Mouse (Mus musculus) midbrain, embryonic 13.5 days (tissue): Measurements from ENCODE around the gene Vmn2r124. TPM values are rescaled to one million over a fixed set of nuclear protein-coding genes. Genes with fewer than 3 reads are reported as not detected.
"Not testable (repeated sequence)": the region's sequence is repeated elsewhere in the genome, so short reads cannot be mapped to it uniquely, and the experiment has no call there.

Source experiments
- ATAC-seq: fragments of 200-750 bp; cut with Nextera tagmentation; 2 replicates; pipeline ENCODE4 v1.8.0; 2017; ENCODE audit warnings: mild to moderate bottlenecking, moderate TSS enrichment, moderate library complexity
- H3K27ac ChIP-seq: fragments of 300-500 bp; sonication (generic); 2 replicates; pipeline ENCODE4 v1.5.1; 2015; ENCODE audit warnings: inconsistent platforms, mild to moderate bottlenecking, moderate library complexity
- H3K27me3 ChIP-seq: fragments of 300-500 bp; sonication (generic); 2 replicates; pipeline ENCODE4 v1.6.1; 2015; ENCODE audit warnings: mild to moderate bottlenecking, inconsistent platforms
- H3K36me3 ChIP-seq: fragments of 300-500 bp; sonication (generic); 2 replicates; pipeline ENCODE4 v1.6.1; 2015; ENCODE audit warnings: mild to moderate bottlenecking, inconsistent platforms
- H3K4me1 ChIP-seq: fragments of 300-500 bp; sonication (generic); replicated peaks from 2 replicates; pipeline ENCODE4 v1.6.1; 2015; ENCODE audit warnings: inconsistent platforms
- H3K4me2 ChIP-seq: fragments of 300-500 bp; sonication (generic); replicated peaks from 2 replicates; pipeline ENCODE4 v1.6.1; 2015; ENCODE audit warnings: moderate library complexity, mild to moderate bottlenecking, inconsistent platforms
- H3K4me3 ChIP-seq: fragments of 300-500 bp; sonication (generic); replicated peaks from 2 replicates; pipeline ENCODE4 v1.5.1; 2015; ENCODE audit warnings: mild to moderate bottlenecking, inconsistent platforms
- H3K9ac ChIP-seq: fragments of 300-500 bp; sonication (generic); replicated peaks from 2 replicates; pipeline ENCODE4 v1.6.1; 2015; ENCODE audit warnings: mild to moderate bottlenecking, inconsistent platforms
- H3K9me3 ChIP-seq: fragments of 300-500 bp; sonication (generic); 2 replicates; pipeline ENCODE4 v1.6.1; 2016; ENCODE audit warnings: mild to moderate bottlenecking, inconsistent platforms
- WGBS: fragments of 180-500 bp; shearing (Covaris S2); methylation state at CpG from one replicate; pipeline ENCODE4 v1.1.7; 2015; 5-methylcytosine and 5-hydroxymethylcytosine counted together
- polyA plus RNA-seq: library from polyadenylated mRNA; unstranded; fragments of >200 nt; fragmentation: Nextera tagmentation; extraction: Ambion mirVana; gene quantifications from 2 replicates; pipeline ENCODE4 v1.2.1, GENCODE M21; 2015

Vmn2r124 gene
- not detected in 2 replicates for polyA plus RNA-seq

DNA sequence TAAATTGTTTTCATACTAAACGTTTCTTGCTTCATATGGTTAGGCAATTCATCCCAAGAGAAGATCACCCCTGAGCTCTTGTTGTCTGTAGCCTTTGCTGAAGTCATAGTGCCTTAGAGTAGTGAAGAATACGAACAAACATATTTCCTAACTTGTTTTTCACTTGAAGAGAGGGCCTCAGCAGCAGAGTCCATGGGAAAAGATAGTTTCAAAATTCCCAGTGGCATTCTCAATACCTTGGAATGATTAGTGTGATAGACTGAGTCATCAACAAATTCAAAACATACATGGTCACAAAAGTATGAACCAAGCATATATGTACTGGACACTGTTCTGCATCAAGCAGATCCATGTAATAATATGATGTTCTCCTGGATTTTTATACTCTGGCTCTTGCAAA, at the start of gene Vmn2r124:
TSS of gene Vmn2r124 (plus strand) at position 301 of the 400 bp plus-strand sequence.
- no peaks in the 10 kb centered on the region for H3K36me3 ChIP-seq
- no peaks in the 10 kb centered on the region; the same call in 1 of the 2 replicates for H3K9me3 ChIP-seq
- no peak within 1 kb of the TSS for H3K4me2 ChIP-seq
- no peak within 1 kb of the TSS for H3K9ac ChIP-seq
- no peak within 1 kb of the TSS for H3K4me3 ChIP-seq
- WGBS, result 55% methylated on average over 2 of the region's 2 CpGs
- H3K27ac ChIP-seq, result no peak within 1 kb of the TSS
- no peak for ATAC-seq
- H3K4me1 ChIP-seq, result no peaks in the 10 kb centered on the region
- no peaks in the 10 kb centered on the region for H3K27me3 ChIP-seq

DNA sequence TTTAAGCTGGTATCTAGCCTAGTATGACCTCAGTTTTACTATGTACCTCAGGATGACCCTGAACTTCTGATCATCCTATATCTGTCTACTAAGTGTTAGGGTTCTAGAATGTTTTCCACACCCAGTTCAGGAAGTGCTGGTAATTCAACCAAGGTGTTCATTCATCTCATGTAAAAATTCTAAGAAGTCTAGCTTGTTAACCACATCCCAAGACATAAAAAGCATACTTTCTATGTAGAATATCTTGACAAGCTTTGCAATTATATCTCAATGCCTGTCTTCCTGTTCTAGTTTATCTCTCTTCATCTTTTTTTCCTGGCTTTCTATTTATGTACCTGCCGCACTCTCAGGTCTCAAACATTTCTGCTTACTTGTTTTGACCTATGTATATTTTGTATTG, 44.5 kb upstream of the Vmn2r124 start:
- H3K27ac ChIP-seq, result no peak overlapping the region
- 95% methylated on average over 1 of the region's 1 CpGs for WGBS
- no peak overlapping the region for H3K9ac ChIP-seq
- no peaks in the 10 kb centered on the region for H3K4me1 ChIP-seq
- no peak for ATAC-seq
- H3K4me2 ChIP-seq, result no peak overlapping the region
- H3K27me3 ChIP-seq, result no peaks in the 10 kb centered on the region
- H3K4me3 ChIP-seq, result no peak overlapping the region
- H3K36me3 ChIP-seq, result no peaks in the 10 kb centered on the region
- H3K9me3 ChIP-seq, result no peaks in the 10 kb centered on the region; the same call in 1 of the 2 replicates

GRCm38 (mm10) chr17:18021433-18021832, 27.8 kb upstream of the Vmn2r124 start, which contains the start of gene Fpr-rs4:
Fpr-rs4 (plus strand) TSS chr17:18021733.
- Histone ChIP-seq H3K4me3 (no peak within 1 kb of the TSS), H3K4me2 (no peak within 1 kb of the TSS), H3K27me3 (no peaks in the 10 kb centered on the region), H3K27ac (no peak within 1 kb of the TSS), H3K36me3 (no peaks in the 10 kb centered on the region), H3K9me3 (peaks cover 8% of the 10 kb centered on the region), H3K9ac (no peak within 1 kb of the TSS), H3K4me1 (no peaks in the 10 kb centered on the region)
- no peak for ATAC-seq
- 65% methylated on average over 2 of the region's 2 CpGs for WGBS

DNA sequence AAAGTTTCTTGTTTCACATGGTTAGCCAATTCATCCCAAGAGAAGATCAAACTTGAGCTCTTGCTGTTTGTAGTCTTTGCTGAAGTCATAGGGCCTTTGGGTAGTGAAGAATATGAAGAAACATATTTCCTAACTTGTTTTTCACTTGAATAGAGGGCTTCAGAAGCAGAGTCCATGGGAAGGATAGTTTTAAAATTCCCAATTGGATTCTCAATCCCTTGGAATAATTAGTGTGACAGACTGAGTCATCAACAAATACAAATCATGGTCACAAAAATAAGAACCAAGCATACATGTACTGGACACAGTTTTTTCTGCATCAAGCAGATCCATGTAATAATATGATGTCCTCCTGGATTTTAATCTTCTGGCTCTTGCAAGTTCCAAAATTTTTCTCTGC, 35.5 kb downstream of the Vmn2r124 start, which contains the start of gene Vmn2r91:
TSS of gene Vmn2r91 (plus strand) at position 301 of the 400 bp plus-strand sequence.
- not testable (repeated sequence) for H3K27me3 ChIP-seq, H3K36me3 ChIP-seq, H3K4me3 ChIP-seq, H3K9me3 ChIP-seq, H3K9ac ChIP-seq, H3K4me2 ChIP-seq, H3K27ac ChIP-seq, ATAC-seq, H3K4me1 ChIP-seq

DNA sequence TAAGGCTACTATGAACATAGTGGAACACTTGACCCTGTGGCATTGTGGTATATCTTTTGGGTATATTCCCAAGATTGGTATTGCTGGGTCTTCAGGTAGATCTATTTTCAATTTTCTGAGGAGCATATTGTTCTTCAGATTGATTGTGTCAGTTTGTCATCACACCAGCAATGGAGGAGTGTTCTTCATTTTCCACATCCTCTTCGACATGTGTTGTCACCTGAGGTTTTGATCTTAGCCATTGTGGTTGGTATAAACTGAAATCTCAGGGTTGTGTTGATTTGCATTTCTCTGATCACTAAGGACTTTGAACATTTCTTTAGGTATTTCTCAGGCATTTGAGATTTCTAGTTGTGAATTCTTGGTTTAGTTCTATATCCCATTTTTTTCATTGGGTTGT, 46.4 kb downstream of the Vmn2r124 start:
- H3K27ac ChIP-seq, H3K4me3 ChIP-seq, H3K4me1 ChIP-seq, ATAC-seq, H3K4me2 ChIP-seq, H3K27me3 ChIP-seq, H3K36me3 ChIP-seq, H3K9ac ChIP-seq, H3K9me3 ChIP-seq: not testable (repeated sequence)
- WGBS, result 54% methylated on average over 1 of the region's 1 CpGs

DNA sequence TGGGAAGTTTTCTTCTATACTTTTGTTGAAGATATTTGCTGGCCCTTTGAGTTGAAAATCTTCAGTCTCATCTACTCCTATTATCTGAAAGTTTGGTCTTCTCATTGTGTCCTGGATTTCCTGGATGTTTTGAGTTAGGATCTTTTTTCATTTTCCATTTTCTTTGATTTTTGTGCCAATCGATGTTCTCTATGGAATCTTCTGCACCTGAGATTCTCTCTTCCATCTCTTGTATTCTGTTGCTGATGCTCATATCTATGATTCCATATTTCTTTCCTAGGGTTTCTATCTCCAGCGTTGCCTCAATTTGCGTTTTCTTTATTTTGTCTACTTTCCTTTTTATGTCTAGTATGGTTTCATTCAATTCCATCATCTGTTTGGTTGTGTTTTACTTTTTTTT, 53.0 kb downstream of the Vmn2r124 start:
- not testable (repeated sequence) for H3K4me3 ChIP-seq, H3K4me2 ChIP-seq, H3K27ac ChIP-seq, H3K9me3 ChIP-seq, H3K4me1 ChIP-seq, H3K9ac ChIP-seq, ATAC-seq, H3K36me3 ChIP-seq, H3K27me3 ChIP-seq
- 90% methylated on average over 3 of the region's 3 CpGs for WGBS

Other genes with a start within 250 kb of the Vmn2r124 start
- gene Spaca6, start 222.3 kb upstream of the Vmn2r124 start, polyA plus RNA-seq, result 39.4 and 41.2 TPM in 2 replicates
- gene Has1, start 194.2 kb upstream of the Vmn2r124 start, polyA plus RNA-seq, result 0.88 and 1.1 TPM in 2 replicates
- gene Fpr1, start 165.5 kb upstream of the Vmn2r124 start, polyA plus RNA-seq, result 0.16 TPM in 1 of 2 replicates, not detected in the other
- not detected in 2 replicates for gene Fpr2, start 161.6 kb upstream of the Vmn2r124 start, polyA plus RNA-seq
- not detected in 2 replicates for gene Fpr3, start 161.6 kb upstream of the Vmn2r124 start, polyA plus RNA-seq
- not detected in 2 replicates for gene Fpr-rs4, start 27.7 kb upstream of the Vmn2r124 start, polyA plus RNA-seq
- not detected in 2 replicates for gene Vmn2r91, start 35.6 kb downstream of the Vmn2r124 start, polyA plus RNA-seq
- gene Vmn2r92, start 102.5 kb downstream of the Vmn2r124 start, polyA plus RNA-seq, result not detected in 2 replicates
- not detected in 2 replicates for gene Vmn2r94, start 228.3 kb downstream of the Vmn2r124 start, polyA plus RNA-seq
- gene Vmn2r93, start 248.7 kb downstream of the Vmn2r124 start, polyA plus RNA-seq, result not detected in 2 replicates